Mouse (Mus musculus) heart, embryonic 15.5 days (tissue): ENCODE data around the gene Prdm16. TPM values are rescaled to one million over a fixed set of nuclear protein-coding genes. Genes with fewer than 3 reads are reported as not detected.

Experiments
- ATAC-seq: fragments of 200-750 bp; cut with Nextera tagmentation; replicated peaks from 2 replicates; pipeline ENCODE4 v1.8.0; 2017; ENCODE audit warnings: low read depth, moderate TSS enrichment; ENCODE audit not compliant: insufficient number of reproducible peaks, insufficient read depth, low FRiP score
- H3K27ac ChIP-seq: fragments of 300-500 bp; sonication (generic); 2 replicates; pipeline ENCODE4 v1.5.1; 2015; ENCODE audit warnings: mild to moderate bottlenecking, inconsistent platforms
- H3K27me3 ChIP-seq: fragments of 300-500 bp; sonication (generic); 2 replicates; pipeline ENCODE4 v1.6.1; 2015; ENCODE audit warnings: inconsistent platforms
- H3K36me3 ChIP-seq: fragments of 300-500 bp; sonication (generic); 2 replicates; pipeline ENCODE4 v1.6.1; 2015; ENCODE audit warnings: mild to moderate bottlenecking, inconsistent platforms
- H3K4me1 ChIP-seq: fragments of 300-500 bp; sonication (generic); replicated peaks from 2 replicates; pipeline ENCODE4 v1.6.1; 2015; ENCODE audit warnings: inconsistent platforms
- H3K4me2 ChIP-seq: fragments of 300-500 bp; sonication (generic); 2 replicates; pipeline ENCODE4 v1.6.1; 2015; ENCODE audit warnings: inconsistent platforms, mild to moderate bottlenecking, moderate library complexity
- H3K4me3 ChIP-seq: fragments of 300-500 bp; sonication (generic); 2 replicates; pipeline ENCODE4 v1.5.1; 2015; ENCODE audit warnings: mild to moderate bottlenecking, inconsistent platforms
- H3K9ac ChIP-seq: fragments of 300-500 bp; sonication (generic); 2 replicates; pipeline ENCODE4 v1.6.1; 2015; ENCODE audit warnings: mild to moderate bottlenecking, inconsistent platforms
- H3K9me3 ChIP-seq: fragments of 300-500 bp; sonication (generic); replicated peaks from 2 replicates; pipeline ENCODE4 v1.6.1; 2016; ENCODE audit warnings: inconsistent platforms
- WGBS: fragments of 180-500 bp; shearing (Covaris S2); methylation state at CpG from one replicate; pipeline ENCODE4 v1.1.7; 2015; ENCODE audit warnings: mixed read lengths; 5-methylcytosine and 5-hydroxymethylcytosine counted together
- polyA plus RNA-seq: library from polyadenylated mRNA; unstranded; fragments of >200 nt; fragmentation: Nextera tagmentation; extraction: Ambion mirVana; gene quantifications from 2 replicates; pipeline ENCODE4 v1.2.1, GENCODE M21; 2015

Prdm16 gene
- polyA plus RNA-seq, 1 experiment from 2014 or later = 20.9 TPM

- H3K27ac ChIP-seq = no peak overlapping the region
- no peak for ATAC-seq
- 25% methylated on average over 17 of the region's 17 CpGs for WGBS
- no peaks in the 10 kb centered on the region for H3K9me3 ChIP-seq
- no peaks in the 10 kb centered on the region for H3K36me3 ChIP-seq
- H3K4me3 ChIP-seq = no peak overlapping the region
- no peak overlapping the region for H3K9ac ChIP-seq
- H3K4me1 ChIP-seq = peaks cover 26% of the 10 kb centered on the region
- peaks cover 25% of the 10 kb centered on the region for H3K27me3 ChIP-seq
- H3K4me2 ChIP-seq = no peak overlapping the region
Observed at GRCm38 (mm10) chr4:154471447-154472101, 165.1 kb downstream of the Prdm16 start.

GRCm38 (mm10) chr4:154466305-154466704 lies 170.4 kb downstream of the Prdm16 start:
- Histone ChIP-seq H3K27me3 (0 out of 2 replicates have a peak, but pooled peaks cover 10% of the 10 kb centered on the region), H3K4me3 (no peak overlapping the region), H3K4me1 (peaks cover 1% of the 10 kb centered on the region; the same call in 1 of the 2 replicates), H3K4me2 (no peak overlapping the region), H3K9ac (no peak overlapping the region), H3K9me3 (no peaks in the 10 kb centered on the region), H3K36me3 (no peaks in the 10 kb centered on the region), H3K27ac (no peak overlapping the region)
- 32% methylated on average over 5 of the region's 5 CpGs for WGBS
- ATAC-seq = no peak

- Histone ChIP-seq H3K9me3 (no peaks in the 10 kb centered on the region), H3K4me1 (no peaks in the 10 kb centered on the region), H3K36me3 (no peaks in the 10 kb centered on the region), H3K27ac (no peak overlapping the region), H3K4me2 (no peak overlapping the region), H3K27me3 (0 out of 2 replicates have a peak, but pooled peaks cover 9% of the 10 kb centered on the region), H3K4me3 (no peak overlapping the region), H3K9ac (no peak overlapping the region)
- no peak for ATAC-seq
- whole genome bisulfite sequencing = 65% methylated on average over 9 of the region's 9 CpGs
Observed at GRCm38 (mm10) chr4:154465123-154465522, 171.6 kb downstream of the Prdm16 start.

- H3K36me3 ChIP-seq = no peaks in the 10 kb centered on the region
- H3K9me3 ChIP-seq = no peaks in the 10 kb centered on the region
- ATAC-seq = no peak
- no peak overlapping the region for H3K4me2 ChIP-seq
- H3K4me1 ChIP-seq = peaks cover 7% of the 10 kb centered on the region
- WGBS = 75% methylated on average over 13 of the region's 13 CpGs
- H3K27me3 ChIP-seq = 0 out of 2 replicates have a peak, but pooled peaks cover 6% of the 10 kb centered on the region
- no peak overlapping the region for H3K9ac ChIP-seq
- H3K4me3 ChIP-seq = no peak overlapping the region
- H3K27ac ChIP-seq = no peak overlapping the region
Observed at GRCm38 (mm10) chr4:154460021-154460420, 176.7 kb downstream of the Prdm16 start.

GRCm38 (mm10) chr4:154457756-154458155 lies 178.9 kb downstream of the Prdm16 start:
- no peaks in the 10 kb centered on the region for H3K36me3 ChIP-seq
- H3K9me3 ChIP-seq = no peaks in the 10 kb centered on the region
- no peaks in the 10 kb centered on the region for H3K27me3 ChIP-seq
- H3K4me3 ChIP-seq = no peak overlapping the region
- WGBS = 73% methylated on average over 3 of the region's 3 CpGs
- H3K4me1 ChIP-seq = peaks cover 10% of the 10 kb centered on the region
- H3K27ac ChIP-seq = no peak overlapping the region
- no peak; the same call in 1 of the 2 replicates for ATAC-seq
- no peak overlapping the region for H3K4me2 ChIP-seq
- H3K9ac ChIP-seq = no peak overlapping the region

- Histone ChIP-seq H3K9ac (no peak overlapping the region), H3K27me3 (no peaks in the 10 kb centered on the region), H3K4me1 (peaks cover 17% of the 10 kb centered on the region), H3K9me3 (no peaks in the 10 kb centered on the region), H3K36me3 (no peaks in the 10 kb centered on the region), H3K27ac (no peak overlapping the region), H3K4me2 (no peak overlapping the region), H3K4me3 (no peak overlapping the region)
- WGBS = 62% methylated on average over 11 of the region's 11 CpGs
- ATAC-seq = no peak
Observed at GRCm38 (mm10) chr4:154456265-154456822, 180.3 kb downstream of the Prdm16 start.

GRCm38 (mm10) chr4:154450441-154450840 lies 186.2 kb downstream of the Prdm16 start:
- no peaks in the 10 kb centered on the region for H3K9me3 ChIP-seq
- peaks cover 11% of the 10 kb centered on the region; the same call in 1 of the 2 replicates for H3K27me3 ChIP-seq
- no peak overlapping the region for H3K4me2 ChIP-seq
- no peak overlapping the region for H3K4me3 ChIP-seq
- ATAC-seq = no peak
- no peak overlapping the region for H3K27ac ChIP-seq
- H3K9ac ChIP-seq = no peak overlapping the region
- WGBS = 90% methylated on average over 9 of the region's 9 CpGs
- H3K36me3 ChIP-seq = no peaks in the 10 kb centered on the region
- peaks cover 39% of the 10 kb centered on the region for H3K4me1 ChIP-seq

GRCm38 (mm10) chr4:154450036-154450435 lies 186.6 kb downstream of the Prdm16 start:
- WGBS = 64% methylated on average over 4 of the region's 4 CpGs
- H3K9me3 ChIP-seq = no peaks in the 10 kb centered on the region
- no peaks in the 10 kb centered on the region for H3K36me3 ChIP-seq
- no peak for ATAC-seq
- peak overlapping the region; percentile 40; the same call in 1 of the 2 replicates for H3K27ac ChIP-seq
- H3K4me3 ChIP-seq = no peak overlapping the region
- no peak overlapping the region for H3K9ac ChIP-seq
- no peak overlapping the region for H3K4me2 ChIP-seq
- H3K4me1 ChIP-seq = peaks cover 42% of the 10 kb centered on the region
- peaks cover 11% of the 10 kb centered on the region; the same call in 1 of the 2 replicates for H3K27me3 ChIP-seq

- 17% methylated on average over 3 of the region's 3 CpGs for WGBS
Observed at GRCm38 (mm10) chr4:154449343-154449742, 187.3 kb downstream of the Prdm16 start.

GRCm38 (mm10) chr4:154445721-154446120 lies 191.0 kb downstream of the Prdm16 start:
- no peak overlapping the region for H3K27ac ChIP-seq
- no peak overlapping the region for H3K4me2 ChIP-seq
- H3K4me1 ChIP-seq = peaks cover 57% of the 10 kb centered on the region
- no peak for ATAC-seq
- H3K4me3 ChIP-seq = no peak overlapping the region
- 46% methylated on average over 9 of the region's 9 CpGs for WGBS
- H3K27me3 ChIP-seq = peaks cover 11% of the 10 kb centered on the region; the same call in 1 of the 2 replicates
- no peak overlapping the region for H3K9ac ChIP-seq
- H3K36me3 ChIP-seq = no peaks in the 10 kb centered on the region
- H3K9me3 ChIP-seq = no peaks in the 10 kb centered on the region

More at GRCm38 (mm10) chr4:154449343-154449742, 187.3 kb downstream of the Prdm16 start:
- H3K36me3 ChIP-seq = no peaks in the 10 kb centered on the region
- H3K27me3 ChIP-seq = peaks cover 11% of the 10 kb centered on the region; the same call in 1 of the 2 replicates
- no peak overlapping the region for H3K4me2 ChIP-seq
- no peak overlapping the region for H3K4me3 ChIP-seq
- no peak overlapping the region for H3K9ac ChIP-seq
- ATAC-seq = peak; percentile 41; the same call in 1 of the 2 replicates
- H3K9me3 ChIP-seq = no peaks in the 10 kb centered on the region
- peaks cover 49% of the 10 kb centered on the region for H3K4me1 ChIP-seq
- peak overlapping the region; percentile 40 for H3K27ac ChIP-seq

- Histone ChIP-seq H3K4me1 (peaks cover 54% of the 10 kb centered on the region), H3K9me3 (no peaks in the 10 kb centered on the region), H3K27ac (peak overlapping the region; percentile 89), H3K36me3 (no peaks in the 10 kb centered on the region), H3K9ac (no peak overlapping the region; the same call in 1 of the 2 replicates), H3K4me2 (peak overlapping the region; percentile 5; the same call in 1 of the 2 replicates), H3K27me3 (peaks cover 15% of the 10 kb centered on the region; the same call in 1 of the 2 replicates), H3K4me3 (no peak overlapping the region)
- ATAC-seq = peak; percentile 61
- 20% methylated on average over 9 of the region's 9 CpGs for WGBS
Observed at GRCm38 (mm10) chr4:154442645-154443304, 193.9 kb downstream of the Prdm16 start.
